Mouse (Mus musculus) liver, embryonic 11.5 days (tissue): ENCODE measurements around the gene Gm4952. TPM values are rescaled to one million over a fixed set of nuclear protein-coding genes. Genes with fewer than 3 reads are reported as not detected.
"Not testable (repeated sequence)": the region's sequence is repeated elsewhere in the genome, so short reads cannot be mapped to it uniquely, and the experiment has no call there.

Source experiments
- ATAC-seq: fragments of 200-750 bp; cut with Nextera tagmentation; replicated peaks from 2 replicates; pipeline ENCODE4 v1.8.0; 2017; ENCODE audit warnings: moderate number of reproducible peaks, mild to moderate bottlenecking, moderate TSS enrichment, moderate library complexity; ENCODE audit not compliant: low FRiP score
- DNase-seq: peaks from one replicate; pipeline ENCODE4 v3.0.0-alpha.2; 2017; ENCODE audit warnings: low spot score
- H3K27ac ChIP-seq: fragments of 300-500 bp; sonication (generic); 2 replicates; pipeline ENCODE4 v1.5.1; 2014; ENCODE audit warnings: mild to moderate bottlenecking, low read depth, low read length, control low read depth
- H3K27me3 ChIP-seq: fragments of 300-500 bp; sonication (generic); replicated peaks from 2 replicates; pipeline ENCODE4 v1.6.1; 2014; ENCODE audit warnings: low read length, mixed read lengths; ENCODE audit not compliant: control insufficient read depth, insufficient read depth
- H3K36me3 ChIP-seq: fragments of 300-500 bp; sonication (generic); 2 replicates; pipeline ENCODE4 v1.6.1; 2014; ENCODE audit warnings: mild to moderate bottlenecking, low read length, moderate library complexity, mixed read lengths; ENCODE audit not compliant: control insufficient read depth, insufficient read depth
- H3K4me1 ChIP-seq: fragments of 300-500 bp; sonication (generic); replicated peaks from 2 replicates; pipeline ENCODE4 v1.6.1; 2014; ENCODE audit warnings: low read length, mixed read lengths; ENCODE audit not compliant: control insufficient read depth, insufficient read depth
- H3K4me2 ChIP-seq: fragments of 300-500 bp; sonication (generic); 2 replicates; pipeline ENCODE4 v1.6.1; 2014; ENCODE audit warnings: mild to moderate bottlenecking, control low read depth, moderate library complexity
- H3K4me3 ChIP-seq: fragments of 300-500 bp; sonication (generic); 2 replicates; pipeline ENCODE4 v1.5.1; 2014; ENCODE audit warnings: low read depth, low read length, control low read depth
- H3K9ac ChIP-seq: fragments of 300-500 bp; sonication (generic); 2 replicates; pipeline ENCODE4 v1.6.1; 2014; ENCODE audit warnings: low read depth, low read length, control low read depth
- H3K9me3 ChIP-seq: fragments of 300-500 bp; sonication (generic); 2 replicates; pipeline ENCODE4 v1.6.1; 2016; ENCODE audit warnings: low read length, inconsistent platforms, mixed read lengths; ENCODE audit not compliant: control insufficient read depth
- WGBS: fragments of 180-500 bp; shearing (Covaris S2); extraction: QIAGEN DNeasy Blood & Tissue Kit; methylation state at CpG from one replicate; pipeline ENCODE4 v1.1.7; 2014; 5-methylcytosine and 5-hydroxymethylcytosine counted together
- polyA plus RNA-seq: library from polyadenylated mRNA; unstranded; fragments of >200 nt; fragmentation: Nextera tagmentation; extraction: Ambion mirVana; gene quantifications from 2 replicates; pipeline ENCODE4 v1.2.1, GENCODE M21; 2014

Gm4952 gene
- polyA plus RNA-seq, 1 experiment from 2014 or later: 0.78 TPM

DNA sequence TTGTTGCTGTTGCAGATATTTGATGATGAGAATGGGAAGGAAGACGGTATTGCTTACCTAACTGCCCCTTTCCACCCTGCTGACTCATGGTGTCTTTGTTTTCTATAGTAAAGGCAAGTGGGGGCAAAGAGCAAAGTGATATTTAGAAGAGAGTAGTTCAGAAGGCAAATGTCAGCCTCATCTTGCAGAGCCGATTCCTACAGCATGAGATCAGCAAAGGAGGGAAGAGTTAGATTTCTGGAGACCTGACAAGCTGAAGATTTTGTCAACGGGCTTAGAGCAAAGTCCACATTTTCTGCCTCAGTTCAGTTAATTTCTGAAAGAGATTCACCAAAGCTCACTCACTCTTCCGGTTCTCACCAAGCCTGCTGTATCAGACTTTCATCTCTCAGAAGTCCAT is 33.4 kb downstream of the Gm4952 start, which contains the start of gene Glyat:
Gene Glyat, plus strand, starts transcription at position 133 of the 400 bp plus-strand sequence.
- Histone ChIP-seq H3K4me2 (no peak within 1 kb of the TSS), H3K4me3 (no peak within 1 kb of the TSS), H3K27ac (no peak within 1 kb of the TSS), H3K27me3 (no peaks in the 10 kb centered on the region), H3K36me3 (no peaks in the 10 kb centered on the region), H3K9ac (no peak within 1 kb of the TSS), H3K9me3 (no peaks in the 10 kb centered on the region), H3K4me1 (no peaks in the 10 kb centered on the region)
- DNase-seq (no peak), ATAC-seq (no peak)
- WGBS: 59% methylated on average over 4 of the region's 4 CpGs

DNA sequence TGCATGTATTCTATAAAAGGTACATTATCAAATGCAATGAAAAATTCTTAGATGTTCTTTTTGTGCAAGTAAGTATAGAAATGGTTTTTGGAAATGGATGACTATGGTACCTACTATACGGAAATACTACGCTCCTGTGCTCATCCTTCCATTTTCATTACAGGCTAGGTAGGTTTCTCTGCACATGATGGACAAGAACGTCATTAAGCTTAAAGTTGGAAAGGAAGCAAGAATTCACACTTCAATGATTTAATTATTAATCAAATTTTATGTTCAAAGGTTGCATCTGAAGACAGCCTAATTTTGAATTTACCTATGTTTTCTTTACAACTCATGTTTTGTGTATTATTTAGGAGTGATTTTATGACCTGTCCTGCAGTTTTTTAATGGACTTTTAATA is 34.5 kb downstream of the Gm4952 start:
- ATAC-seq: no peak
- Histone ChIP-seq H3K9ac (no peak overlapping the region), H3K4me3 (no peak overlapping the region), H3K9me3 (no peaks in the 10 kb centered on the region), H3K27ac (no peak overlapping the region), H3K4me1 (no peaks in the 10 kb centered on the region), H3K4me2 (no peak overlapping the region), H3K27me3 (no peaks in the 10 kb centered on the region), H3K36me3 (no peaks in the 10 kb centered on the region)
- WGBS: 82% methylated on average over 3 of the region's 3 CpGs
- no peak for DNase-seq

DNA sequence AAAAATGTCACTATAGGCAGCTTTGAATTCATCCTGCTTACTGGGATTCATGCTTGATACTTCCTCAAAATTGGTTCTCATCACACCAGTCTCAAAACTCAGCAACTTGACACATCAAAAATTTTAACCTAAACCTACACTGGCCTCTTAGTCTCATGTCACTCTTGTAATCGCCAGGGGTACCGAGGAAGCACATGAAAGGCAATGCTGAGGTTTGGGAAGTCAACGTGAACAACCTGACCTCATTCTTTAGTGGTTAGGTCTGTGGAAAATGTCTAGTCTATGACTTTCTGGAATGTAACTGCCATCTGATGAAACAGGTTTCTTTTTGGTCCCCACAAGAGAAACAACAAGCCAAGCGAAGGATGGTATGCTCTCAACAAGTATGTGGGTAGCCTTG is 35.2 kb downstream of the Gm4952 start:
- Histone ChIP-seq H3K4me2 (no peak overlapping the region), H3K9ac (no peak overlapping the region), H3K36me3 (no peaks in the 10 kb centered on the region), H3K4me3 (no peak overlapping the region), H3K27ac (no peak overlapping the region), H3K4me1 (no peaks in the 10 kb centered on the region), H3K27me3 (no peaks in the 10 kb centered on the region), H3K9me3 (no peaks in the 10 kb centered on the region)
- ATAC-seq: no peak
- WGBS: 80% methylated on average over 4 of the region's 4 CpGs
- no peak for DNase-seq

DNA sequence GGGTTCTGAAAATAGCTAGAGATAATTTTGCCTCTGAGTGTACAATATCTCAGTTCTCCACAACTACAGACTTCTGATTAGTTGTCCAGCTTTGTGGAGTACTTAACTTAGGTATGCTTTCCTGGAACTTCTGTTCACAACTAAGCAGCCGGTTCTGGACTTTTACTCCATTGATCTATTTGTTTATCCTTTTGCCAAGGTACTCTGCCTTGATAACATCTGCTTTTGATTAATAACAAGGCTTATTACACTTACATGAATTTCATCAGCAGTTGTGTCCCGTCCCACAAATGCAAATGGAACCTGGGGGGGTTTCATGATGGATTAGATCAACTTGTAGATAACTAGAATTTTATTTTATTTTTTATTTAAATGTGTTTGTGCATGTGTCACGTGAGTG is 37.1 kb downstream of the Gm4952 start:
- Histone ChIP-seq H3K9me3 (no peaks in the 10 kb centered on the region), H3K27me3 (no peaks in the 10 kb centered on the region), H3K4me1 (no peaks in the 10 kb centered on the region), H3K9ac (no peak overlapping the region), H3K4me3 (no peak overlapping the region), H3K27ac (no peak overlapping the region), H3K4me2 (no peak overlapping the region), H3K36me3 (no peaks in the 10 kb centered on the region)
- no peak for ATAC-seq
- WGBS: 63% methylated on average over 3 of the region's 3 CpGs
- DNase-seq: no peak

DNA sequence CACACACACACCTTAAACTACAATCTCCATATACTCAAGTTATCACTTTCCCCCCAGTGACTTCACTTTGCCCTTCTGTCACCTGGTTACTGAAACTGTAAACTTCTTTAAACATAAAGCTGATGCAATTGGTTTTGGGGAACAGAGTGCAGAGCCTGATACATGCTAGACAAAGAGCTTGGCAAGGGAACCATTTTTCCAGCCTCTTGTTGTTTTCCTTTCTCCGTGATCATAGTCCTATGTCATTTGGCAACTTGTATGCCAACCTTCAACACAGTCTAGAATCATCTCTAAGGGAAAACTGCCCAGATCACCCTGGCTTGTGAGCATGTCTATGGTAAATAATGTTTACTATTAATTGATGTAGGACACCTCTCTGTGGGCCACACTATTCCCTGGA is 38.3 kb downstream of the Gm4952 start:
- no peak for ATAC-seq
- WGBS: 66% methylated on average over 1 of the region's 1 CpGs
- H3K9ac ChIP-seq: no peak overlapping the region
- H3K27me3 ChIP-seq: no peaks in the 10 kb centered on the region
- H3K27ac ChIP-seq: no peak overlapping the region
- no peak overlapping the region for H3K4me2 ChIP-seq
- H3K36me3 ChIP-seq: no peaks in the 10 kb centered on the region
- DNase-seq: no peak
- no peaks in the 10 kb centered on the region for H3K9me3 ChIP-seq
- no peak overlapping the region for H3K4me3 ChIP-seq
- no peaks in the 10 kb centered on the region for H3K4me1 ChIP-seq

DNA sequence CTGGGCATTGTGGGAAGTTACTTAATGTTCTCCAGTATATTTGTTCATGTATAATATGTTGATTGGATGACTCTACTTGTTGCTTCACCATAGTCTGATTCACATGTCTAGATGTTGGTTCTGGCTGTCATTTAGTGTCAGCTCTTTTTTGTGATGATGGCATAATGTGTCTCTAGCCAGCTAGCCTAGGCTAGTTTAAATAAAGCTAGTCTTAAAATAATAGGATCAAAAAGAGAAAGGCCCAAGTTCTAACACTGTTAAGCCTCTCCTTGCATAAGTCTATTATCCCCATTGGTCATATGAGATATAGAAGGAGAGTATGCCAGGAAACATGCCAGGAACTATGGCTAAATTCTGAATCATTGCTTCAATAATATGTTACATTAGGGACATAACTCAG is 49.7 kb downstream of the Gm4952 start:
- Histone ChIP-seq H3K9me3 (no peaks in the 10 kb centered on the region), H3K27ac (no peak overlapping the region), H3K27me3 (no peaks in the 10 kb centered on the region), H3K4me2 (no peak overlapping the region), H3K9ac (no peak overlapping the region), H3K4me1 (no peaks in the 10 kb centered on the region), H3K4me3 (no peak overlapping the region), H3K36me3 (no peaks in the 10 kb centered on the region)
- ATAC-seq (no peak), DNase-seq (no peak)

DNA sequence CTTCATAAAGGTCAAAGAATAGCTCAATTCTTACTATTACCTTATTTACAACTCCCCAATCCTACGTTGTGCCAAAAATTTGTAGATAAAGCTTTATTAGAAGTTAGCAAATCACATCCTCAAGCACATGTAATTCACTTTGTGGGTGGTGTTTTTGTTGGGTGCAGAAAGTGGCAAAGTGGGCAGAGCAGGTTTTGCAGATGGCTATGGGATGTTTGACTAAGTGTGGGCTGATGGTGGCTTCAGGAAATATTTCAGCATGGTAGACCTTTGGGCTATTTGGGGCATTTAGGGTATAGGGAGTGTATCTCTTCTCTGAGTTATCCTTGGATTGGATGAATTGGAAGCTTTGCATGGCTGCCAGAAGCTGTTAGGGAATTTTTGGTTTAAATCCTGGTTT is 66.4 kb downstream of the Gm4952 start:
- WGBS: 64% methylated on average over 1 of the region's 1 CpGs
- no peak for ATAC-seq
- Histone ChIP-seq H3K36me3 (no peaks in the 10 kb centered on the region), H3K27me3 (no peaks in the 10 kb centered on the region), H3K9me3 (no peaks in the 10 kb centered on the region), H3K4me1 (no peaks in the 10 kb centered on the region), H3K27ac (no peak overlapping the region), H3K4me2 (no peak overlapping the region), H3K9ac (no peak overlapping the region), H3K4me3 (no peak overlapping the region)
- DNase-seq: no peak

DNA sequence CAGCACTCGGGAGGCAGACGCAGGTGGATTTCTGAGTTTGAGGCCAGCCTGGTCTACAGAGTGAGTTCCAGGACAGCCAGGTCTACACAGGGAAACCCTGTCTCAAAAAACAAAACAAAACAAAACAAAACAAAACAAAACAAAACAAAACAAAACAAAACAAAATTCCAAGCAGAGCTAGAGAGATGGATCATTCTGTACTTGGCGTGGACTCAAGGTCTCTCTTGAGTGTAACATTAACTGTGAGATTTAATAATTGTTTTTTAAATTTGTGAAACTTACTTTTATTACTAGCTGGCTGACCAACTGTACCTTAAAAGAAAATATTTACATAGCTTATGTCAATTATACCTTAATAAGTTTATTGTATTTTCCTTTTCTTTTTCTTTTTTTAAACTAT is 68.8 kb downstream of the Gm4952 start:
- H3K36me3 ChIP-seq, ATAC-seq, H3K4me2 ChIP-seq, H3K4me3 ChIP-seq, H3K9ac ChIP-seq, H3K27me3 ChIP-seq, H3K27ac ChIP-seq, H3K9me3 ChIP-seq, DNase-seq, H3K4me1 ChIP-seq: not testable (repeated sequence)
- 91% methylated on average over 3 of the region's 3 CpGs for WGBS

DNA sequence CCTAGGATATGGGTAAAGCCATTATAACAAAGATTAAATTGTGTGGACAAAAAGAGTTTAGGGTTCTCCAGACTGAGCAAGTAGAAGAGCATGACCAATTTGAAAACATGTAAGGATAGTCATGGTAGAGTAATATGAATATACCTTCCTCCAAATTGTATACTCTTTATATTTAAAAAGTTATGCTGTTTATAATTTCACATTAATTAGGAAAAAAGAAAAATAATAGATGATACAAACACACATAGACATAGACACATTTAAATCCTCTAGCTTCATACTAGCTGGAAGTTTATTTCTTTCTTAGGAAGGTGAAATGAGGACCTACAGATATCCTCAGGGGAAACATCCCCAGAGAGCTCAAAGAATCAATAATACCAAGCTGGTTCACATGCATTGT is 70.4 kb downstream of the Gm4952 start, which contains the start of gene Olfr1442:
Gene Olfr1442, plus strand, starts transcription at position 301 of the 400 bp plus-strand sequence.
- no peaks in the 10 kb centered on the region for H3K4me1 ChIP-seq
- DNase-seq (no peak), ATAC-seq (no peak)
- no peaks in the 10 kb centered on the region for H3K9me3 ChIP-seq
- no peak within 1 kb of the TSS for H3K27ac ChIP-seq
- H3K36me3 ChIP-seq: no peaks in the 10 kb centered on the region
- H3K4me3 ChIP-seq: no peak within 1 kb of the TSS
- H3K9ac ChIP-seq: no peak within 1 kb of the TSS
- no peaks in the 10 kb centered on the region for H3K27me3 ChIP-seq
- no peak within 1 kb of the TSS for H3K4me2 ChIP-seq
